Mouse (Mus musculus) cortical plate, adult 2 months (tissue): ENCODE measurements around the gene Acot8. TPM values are rescaled to one million over a fixed set of nuclear protein-coding genes. Genes with fewer than 3 reads are reported as not detected.

Experiments used
- H3K27ac ChIP-seq: fragments of 200-500 bp; 2 replicates; pipeline ENCODE4 v1.5.1; 2012; ENCODE audit warnings: low read length, control low read depth, inconsistent platforms; ENCODE audit not compliant: insufficient read depth
- H3K4me1 ChIP-seq: fragments of 200-500 bp; 2 replicates; pipeline ENCODE4 v1.6.1; 2011; ENCODE audit warnings: low read length; ENCODE audit not compliant: control insufficient read depth, insufficient read depth
- H3K4me3 ChIP-seq: fragments of 200-500 bp; 2 replicates; pipeline ENCODE4 v1.5.1; 2011; ENCODE audit warnings: mild to moderate bottlenecking, low read length, control low read depth; ENCODE audit not compliant: insufficient read depth
- CTCF ChIP-seq: fragments of 200-500 bp; IDR thresholded peaks from 2 replicates; pipeline ENCODE4 v1.5.1; 2011; ENCODE audit warnings: mild to moderate bottlenecking, control low read depth, low read length; ENCODE audit not compliant: insufficient read depth; ENCODE audit errors: extremely low read depth
- POLR2A ChIP-seq: fragments of 200-500 bp; IDR thresholded peaks from 2 replicates; pipeline ENCODE4 v1.6.1; 2011; ENCODE audit warnings: mild to moderate bottlenecking, low read length, control low read depth; ENCODE audit not compliant: insufficient read depth; ENCODE audit errors: extremely low read depth
- polyA plus RNA-seq: library from polyadenylated mRNA; depleted of rRNA; stranded (reverse); fragments of >200 nt; gene quantifications from 2 replicates; pipeline ENCODE4 v1.2.3, GENCODE M21; 2012

The Acot8 gene
- polyA plus RNA-seq, 1 experiment, result 30.3 TPM

GRCm38 (mm10) chr2:164793772-164794171 is 10.9 kb downstream of the Acot8 start:
- Histone ChIP-seq H3K27ac (no peak overlapping the region), H3K4me3 (no peak overlapping the region), H3K4me1 (no peaks in the 10 kb centered on the region)
- TF ChIP-seq CTCF, result 0 out of 2 replicates have a peak, but pooled peaks have one; percentile 8
- no peak for TF ChIP-seq POLR2A

DNA sequence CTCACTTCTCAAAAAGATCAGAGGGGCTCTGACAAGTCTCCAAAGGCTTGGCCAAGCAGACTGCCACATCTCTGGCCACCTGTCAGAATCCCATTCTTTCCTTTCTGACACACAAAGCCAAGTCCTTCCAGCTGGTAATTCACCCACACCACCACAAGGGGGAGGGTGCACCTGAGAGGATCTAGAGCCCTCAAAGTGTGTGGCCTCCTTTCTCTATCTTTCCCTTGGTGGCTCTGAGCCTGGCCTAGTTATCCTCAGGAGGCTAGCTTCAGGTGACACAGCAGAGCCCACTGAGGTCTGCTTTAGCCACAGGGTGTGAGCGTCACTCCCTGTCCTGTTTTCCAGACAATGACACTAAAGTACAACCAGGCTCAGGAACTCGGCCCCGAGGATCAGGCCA is 11.4 kb downstream of the Acot8 start:
- no peak overlapping the region for H3K27ac ChIP-seq
- H3K4me3 ChIP-seq, result no peak overlapping the region

DNA sequence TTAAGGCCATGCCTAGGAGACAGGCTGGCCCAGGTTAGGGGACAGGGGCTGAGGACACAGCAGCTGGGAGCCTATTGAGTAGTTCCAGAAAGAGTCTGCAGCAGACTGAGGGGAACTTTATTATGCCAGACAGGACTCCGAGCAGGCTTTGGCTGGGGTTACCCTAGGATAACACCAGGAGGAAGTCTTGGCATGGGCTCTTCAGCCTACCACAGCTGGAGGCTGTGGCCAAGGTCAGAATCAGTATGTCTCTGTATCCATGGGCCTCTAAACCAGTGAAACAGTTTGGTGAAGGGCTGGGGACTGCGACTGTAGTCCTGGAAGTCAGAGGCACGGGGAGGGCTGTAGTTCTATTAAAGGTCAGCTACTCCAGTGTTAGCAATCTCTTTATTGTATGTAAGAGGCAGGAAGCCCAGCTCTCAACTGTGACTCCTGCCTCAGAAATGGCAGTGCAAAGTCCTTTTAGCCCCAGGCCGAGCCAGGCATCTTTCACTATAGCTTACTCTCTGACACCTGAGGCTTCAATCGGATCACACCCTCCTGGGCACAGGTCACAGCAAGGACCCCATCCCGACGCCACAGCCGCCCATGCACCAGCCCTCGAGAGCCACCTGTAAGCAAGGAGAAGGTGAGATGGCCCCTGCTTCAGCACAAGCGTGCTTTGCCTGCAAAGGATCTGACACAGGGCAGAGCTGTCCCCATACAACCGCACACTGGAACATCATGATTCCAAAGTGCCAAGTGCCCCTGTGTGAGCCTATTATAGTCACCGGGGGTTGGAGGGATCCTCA is 12.1 kb downstream of the Acot8 start:
- TF ChIP-seq POLR2A (no peak), CTCF (no peak)
- no peak overlapping the region for H3K27ac ChIP-seq
- no peaks in the 10 kb centered on the region for H3K4me1 ChIP-seq
- H3K4me3 ChIP-seq, result no peak overlapping the region

More for the DNA sequence above, 11.4 kb downstream of the Acot8 start:
- TF ChIP-seq CTCF (peak; percentile 58), POLR2A (no peak)
- no peaks in the 10 kb centered on the region for H3K4me1 ChIP-seq

- H3K4me1 ChIP-seq, result no peaks in the 10 kb centered on the region
- H3K27ac ChIP-seq, result no peak overlapping the region
- TF ChIP-seq CTCF (no peak), POLR2A (no peak)
- H3K4me3 ChIP-seq, result no peak overlapping the region
These were observed 12.8 kb downstream of the Acot8 start for GRCm38 (mm10) chr2:164791841-164792261.

DNA sequence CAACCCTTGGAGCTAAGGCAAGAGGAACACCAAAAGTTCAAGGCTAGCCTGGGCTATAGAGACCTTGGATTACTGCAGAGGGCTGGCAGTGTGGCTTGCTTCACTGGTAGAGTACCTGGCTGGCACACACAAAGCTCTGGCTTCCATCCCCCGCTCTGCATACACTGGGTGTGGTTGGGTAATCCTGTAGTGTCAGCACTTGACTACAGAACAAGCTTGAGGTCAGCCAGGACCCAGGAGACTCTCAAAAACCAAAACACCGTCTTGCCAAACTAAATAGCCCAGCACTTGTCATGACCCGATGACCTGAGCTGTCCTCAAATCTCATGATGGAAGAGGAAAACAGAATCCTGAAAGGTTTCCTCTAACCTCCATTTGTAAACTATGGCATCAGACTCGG is 14.2 kb downstream of the Acot8 start:
- no peak overlapping the region for H3K27ac ChIP-seq
- TF ChIP-seq CTCF, result no peak
- no peak for TF ChIP-seq POLR2A

GRCm38 (mm10) chr2:164788411-164788810 is 16.3 kb downstream of the Acot8 start:
- TF ChIP-seq CTCF (no peak), POLR2A (no peak)
- Histone ChIP-seq H3K4me3 (no peak overlapping the region; the same call in 1 of the 2 replicates), H3K27ac (no peak overlapping the region), H3K4me1 (no peaks in the 10 kb centered on the region)

More for the DNA sequence above, 14.2 kb downstream of the Acot8 start:
- no peak overlapping the region for H3K4me3 ChIP-seq
- H3K4me1 ChIP-seq, result no peaks in the 10 kb centered on the region

- no peaks in the 10 kb centered on the region for H3K4me1 ChIP-seq
- H3K4me3 ChIP-seq, result peak overlapping the region; percentile 3; the same call in 1 of the 2 replicates
- no peak for TF ChIP-seq CTCF
- no peak for TF ChIP-seq POLR2A
- no peak overlapping the region for H3K27ac ChIP-seq
These were observed 16.9 kb downstream of the Acot8 start for GRCm38 (mm10) chr2:164787779-164788178.

GRCm38 (mm10) chr2:164787032-164787431 is 17.6 kb downstream of the Acot8 start:
- no peaks in the 10 kb centered on the region for H3K4me1 ChIP-seq
- 0 out of 2 replicates have a peak overlapping the region, but pooled peaks have one; percentile 5 for H3K27ac ChIP-seq
- TF ChIP-seq CTCF (no peak), POLR2A (no peak)
- H3K4me3 ChIP-seq, result peak overlapping the region; percentile 74; the same call in 1 of the 2 replicates

- H3K4me3 ChIP-seq, result peak overlapping the region; percentile 74
- H3K4me1 ChIP-seq, result no peaks in the 10 kb centered on the region
- TF ChIP-seq CTCF (no peak), POLR2A (no peak)
- H3K27ac ChIP-seq, result peak overlapping the region; percentile 95
These were observed 18.2 kb downstream of the Acot8 start for GRCm38 (mm10) chr2:164786388-164786885.
